Mouse (Mus musculus): ENCODE measurements at regions not wholly inside any gene's neighbourhood (a gene's known extent, or its start where the extent isn't known, plus 50 kb on each side); places are given as distances from the start of the nearest gene placed in this dataset.
A peak's percentile ranks its signal among the peaks of the same experiment; 100 is the strongest.

DNA sequence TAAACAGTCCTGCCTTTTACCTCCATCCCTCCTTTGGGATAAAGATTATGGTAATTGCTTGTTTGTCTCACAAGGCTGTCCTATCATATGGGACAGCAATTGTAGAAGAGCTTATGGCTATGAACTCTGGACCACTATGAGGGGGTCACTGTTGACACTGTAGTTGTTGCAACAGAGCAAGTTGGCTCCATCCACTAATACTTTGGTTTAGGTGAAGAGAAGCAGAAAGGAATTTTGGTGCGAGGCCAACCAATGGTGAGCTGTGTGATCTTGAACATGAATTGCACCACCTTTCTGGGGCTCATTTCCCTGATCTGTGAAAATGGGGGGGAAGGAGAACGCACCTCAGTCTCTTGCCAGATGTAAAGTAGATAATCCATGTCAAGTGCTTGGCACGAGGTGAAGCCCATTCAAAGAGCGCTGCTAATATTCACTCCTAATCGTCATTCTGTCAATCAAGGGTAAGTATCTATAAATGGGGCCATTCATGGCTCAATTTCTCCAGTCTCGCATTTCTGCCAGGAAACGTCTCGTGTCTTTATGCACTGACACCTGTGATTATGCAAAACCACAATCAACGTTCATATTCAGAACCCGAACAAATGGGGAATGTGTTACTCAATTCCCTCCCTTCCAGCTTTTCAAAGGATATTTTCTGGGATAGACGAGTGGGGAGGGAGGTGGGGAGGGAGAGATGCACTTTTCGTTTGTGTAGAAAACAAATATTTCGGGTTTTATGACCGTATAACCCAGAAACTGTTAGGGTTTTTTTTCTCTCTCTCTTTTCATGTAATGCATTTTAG, 133.3 kb upstream of the Jun start:
- no peak for DNase-seq (ENCODE audit: low spot score in 2 of 2)

DNA sequence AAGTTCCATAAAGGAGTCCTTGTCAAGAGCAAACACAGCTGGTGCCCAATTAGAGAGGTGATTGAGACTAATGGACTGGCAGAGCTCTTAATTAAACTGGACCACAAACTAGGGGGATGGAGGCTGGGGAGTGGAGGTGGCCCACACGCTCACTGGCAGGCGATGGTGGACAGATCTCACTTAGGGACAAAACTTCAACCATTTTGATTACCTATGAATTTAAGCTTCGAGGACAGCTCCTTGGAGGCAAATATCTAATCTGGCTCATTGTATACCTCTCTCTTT, 133.8 kb upstream of the Jun start:
- no peak for DNase-seq (ENCODE audit: low spot score in 2 of 2)

DNA sequence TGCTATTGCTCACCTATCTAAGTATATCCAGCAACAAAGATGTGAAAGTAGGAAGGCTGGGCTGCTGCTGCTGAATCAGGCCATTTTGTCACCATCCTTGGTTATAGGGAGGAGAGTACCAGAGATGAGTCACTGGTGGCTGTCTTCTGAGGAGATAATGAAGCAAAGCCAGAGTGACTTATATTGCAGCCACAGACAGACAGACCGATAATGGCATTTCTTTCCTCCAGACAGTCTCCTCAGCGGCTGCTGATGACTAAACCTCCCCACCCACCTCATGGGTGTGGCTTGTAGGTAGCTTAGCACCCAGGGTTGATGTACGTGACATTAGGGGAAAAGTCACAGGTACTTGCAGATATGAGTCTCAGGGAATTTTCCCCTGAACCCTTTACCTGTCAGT, 136.1 kb upstream of the Jun start:
- DNase-seq (ENCODE audit: low spot score in 2 of 2): no peak

DNA sequence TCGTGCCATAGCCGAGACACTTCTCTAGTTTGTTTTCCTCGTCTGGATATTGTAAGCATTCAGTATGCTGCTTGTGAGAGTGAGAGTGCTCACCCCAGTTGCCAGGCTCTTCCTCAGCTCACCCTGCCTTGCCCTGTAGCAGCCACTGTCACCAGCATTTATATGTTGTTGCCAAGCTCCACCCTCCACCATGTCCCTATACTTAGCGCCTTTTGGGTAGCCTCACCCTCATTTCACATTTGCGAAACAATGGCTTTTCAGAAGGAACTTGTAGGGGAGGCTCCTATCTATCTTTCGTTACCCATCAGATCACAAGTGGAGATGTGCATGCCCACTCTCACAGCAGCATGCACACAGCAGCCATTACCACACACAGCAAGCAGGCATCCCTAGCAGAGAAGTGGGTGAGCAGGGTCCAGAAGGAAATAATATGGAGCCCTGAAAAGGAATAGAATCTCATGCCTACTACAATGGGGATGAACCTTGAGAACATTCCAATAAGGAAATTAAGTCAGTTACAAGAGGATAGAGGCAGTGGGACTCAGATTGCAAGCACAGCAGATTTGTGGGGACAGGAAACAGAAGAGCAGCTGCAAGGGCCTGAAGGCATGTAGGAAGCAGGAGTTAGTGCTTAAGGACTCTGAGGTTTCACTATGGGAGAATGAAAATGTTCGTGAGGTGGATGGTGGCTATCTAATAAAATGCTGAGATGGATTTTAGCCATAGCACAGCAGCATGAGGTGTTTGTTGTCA, 139.8 kb upstream of the Jun start:
- DNase-seq (ENCODE audit: low spot score in 2 of 2): no peak

DNA sequence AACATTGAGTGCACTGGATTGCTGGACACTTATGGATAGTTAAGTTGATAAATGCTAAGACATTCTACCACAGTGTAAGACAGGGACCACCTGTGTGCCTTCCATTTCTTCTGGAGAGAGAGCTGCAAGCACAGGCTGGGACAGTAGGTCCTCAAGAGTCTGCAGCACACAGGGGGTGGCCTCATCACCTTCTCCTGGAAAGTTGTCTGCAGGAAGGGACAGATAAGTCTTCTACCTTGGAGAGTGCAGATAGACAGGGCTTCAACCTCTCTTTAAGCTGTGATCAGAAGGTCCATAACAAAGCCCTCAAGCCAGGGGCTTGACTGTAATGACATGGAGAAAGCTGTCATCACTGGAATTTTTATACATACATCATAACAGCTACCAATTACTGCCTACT, 140.5 kb upstream of the Jun start:
- DNase-seq (ENCODE audit: low spot score in 2 of 2): no peak

DNA sequence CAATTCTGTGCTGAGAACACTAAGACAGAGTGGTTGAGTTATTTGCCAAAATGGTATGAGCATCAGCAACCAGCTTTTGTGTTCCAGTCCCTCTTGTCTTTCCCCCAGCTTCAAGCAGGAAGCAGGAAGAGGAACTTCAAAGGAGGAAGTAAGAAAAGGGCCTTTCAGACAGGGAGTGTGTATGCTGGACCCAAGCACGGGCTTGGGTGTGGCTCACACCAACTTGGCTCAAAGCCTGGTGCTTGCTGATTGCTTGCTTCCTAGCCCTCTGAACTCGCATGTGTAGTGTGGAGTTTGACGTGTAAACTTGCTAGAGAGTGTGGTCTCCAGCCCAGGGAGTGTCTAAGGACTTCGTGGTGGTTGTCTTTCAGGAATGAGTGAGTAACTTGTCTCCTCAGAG, 141.0 kb upstream of the Jun start:
- DNase-seq (ENCODE audit: low spot score in 2 of 2): peak; percentile 76 to 80

DNA sequence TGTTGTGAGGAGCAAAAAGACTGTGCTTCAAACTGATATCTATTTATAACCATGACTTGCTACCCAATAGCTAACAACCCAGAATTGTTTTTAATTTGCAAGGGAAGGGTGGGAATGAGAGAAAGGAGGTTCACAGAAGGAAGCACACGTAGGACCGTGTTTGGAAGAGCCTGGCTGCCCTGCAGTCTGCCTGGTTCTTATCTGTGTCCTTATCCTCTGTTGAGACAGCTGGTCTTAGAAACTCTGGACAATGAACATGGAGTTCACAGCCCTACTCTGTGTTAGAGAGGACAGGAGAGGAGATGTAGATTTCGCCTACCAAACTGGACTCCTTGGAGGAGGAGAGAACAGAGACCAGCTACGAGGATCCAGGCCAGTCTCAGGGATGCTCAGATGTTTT, 141.5 kb upstream of the Jun start:
- DNase-seq (ENCODE audit: low spot score in 2 of 2): no peak

DNA sequence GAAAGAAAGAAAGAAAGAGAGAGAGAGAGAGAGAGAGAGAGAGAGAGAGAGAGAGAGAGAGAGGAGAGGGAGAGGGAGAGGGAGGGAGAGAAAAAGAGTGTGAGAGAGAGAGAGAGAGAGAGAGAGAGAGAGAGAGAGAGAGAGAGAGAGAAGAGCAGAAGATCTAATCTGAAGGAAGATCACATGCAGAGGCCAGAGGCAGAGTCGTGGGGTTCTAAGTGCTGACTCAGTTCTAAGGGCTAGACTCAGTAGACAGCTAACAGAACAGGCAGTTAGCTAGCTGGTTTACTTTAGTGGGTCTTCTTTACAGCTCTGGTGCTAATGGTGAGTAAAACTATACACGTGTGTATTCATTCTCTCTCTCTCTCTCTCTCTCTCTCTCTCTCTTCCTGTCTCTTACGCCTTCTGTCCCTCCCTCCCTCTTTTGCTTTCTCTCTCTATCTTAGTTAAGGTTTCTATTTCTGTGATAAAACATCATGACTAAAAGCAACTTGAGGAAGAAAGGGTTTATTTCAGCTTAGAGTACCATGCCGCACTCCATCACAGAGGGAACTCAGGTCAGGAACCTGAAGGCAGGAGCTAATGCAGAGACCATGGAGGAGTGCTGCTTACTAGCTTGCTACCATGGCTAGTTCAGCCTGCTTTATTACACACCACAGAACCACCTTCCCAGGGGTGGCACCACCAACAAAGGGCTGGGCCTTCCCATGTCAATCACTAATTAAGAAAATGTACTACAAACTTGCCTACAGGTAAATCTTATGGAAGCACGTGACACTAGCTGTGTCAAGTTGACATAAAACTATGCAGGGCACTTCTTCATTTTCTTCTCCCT, 142.8 kb upstream of the Jun start:
- no peak for DNase-seq (ENCODE audit: low spot score in 2 of 2)

DNA sequence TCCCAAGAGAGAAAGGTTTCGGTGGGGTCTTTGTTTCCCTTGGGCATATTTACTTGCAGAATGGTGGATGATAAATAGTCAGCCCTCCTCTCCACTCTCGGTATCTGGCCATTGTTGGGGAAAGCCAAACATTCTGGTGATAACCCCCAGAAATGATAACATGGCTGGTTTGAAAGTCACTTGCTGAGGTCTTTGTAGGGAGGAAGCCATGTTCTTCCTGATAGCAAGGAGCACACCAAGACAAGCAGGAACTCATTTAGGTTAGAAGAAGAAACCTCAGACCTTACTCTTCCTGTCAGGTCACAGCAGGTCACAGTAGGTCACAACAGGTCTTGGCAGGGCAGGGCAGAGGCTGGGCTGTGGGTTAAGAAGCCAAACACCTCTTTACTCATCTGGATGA, 144.1 kb upstream of the Jun start:
- DNase-seq (ENCODE audit: low spot score in 2 of 2): peak in 1 of 2 experiments; percentile 21

DNA sequence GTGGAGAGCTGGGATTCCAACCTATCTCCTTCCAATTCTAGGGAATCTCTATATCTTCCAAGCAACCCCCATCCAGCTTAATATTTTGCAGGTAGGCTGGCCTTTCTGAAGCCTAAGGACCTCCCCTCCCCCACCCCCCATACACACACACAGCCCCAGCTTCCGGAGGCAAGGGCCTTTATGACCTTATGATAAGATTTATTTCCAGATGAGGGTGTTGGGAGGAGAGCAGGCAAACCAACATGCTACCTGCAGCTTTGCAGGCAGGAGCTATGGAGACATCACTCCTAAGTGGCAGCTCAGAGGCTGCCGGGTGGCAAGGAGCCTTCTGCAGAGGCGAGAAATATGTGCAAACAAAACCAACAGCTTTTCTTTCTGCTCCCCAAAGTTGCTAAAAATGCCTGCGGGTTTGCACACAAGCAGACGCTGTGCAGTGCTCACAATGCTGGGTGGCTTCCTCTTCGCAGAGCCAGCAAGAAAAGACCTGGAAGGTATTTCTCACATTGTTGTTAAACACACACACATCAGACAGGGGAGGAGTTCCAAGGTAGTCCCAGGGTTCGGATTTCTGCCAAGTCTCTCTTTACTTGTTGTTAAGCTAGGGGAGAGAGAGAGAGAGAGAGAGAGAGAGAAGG, 145.2 kb upstream of the Jun start:
- no peak for DNase-seq (ENCODE audit: low spot score in 2 of 2)

DNA sequence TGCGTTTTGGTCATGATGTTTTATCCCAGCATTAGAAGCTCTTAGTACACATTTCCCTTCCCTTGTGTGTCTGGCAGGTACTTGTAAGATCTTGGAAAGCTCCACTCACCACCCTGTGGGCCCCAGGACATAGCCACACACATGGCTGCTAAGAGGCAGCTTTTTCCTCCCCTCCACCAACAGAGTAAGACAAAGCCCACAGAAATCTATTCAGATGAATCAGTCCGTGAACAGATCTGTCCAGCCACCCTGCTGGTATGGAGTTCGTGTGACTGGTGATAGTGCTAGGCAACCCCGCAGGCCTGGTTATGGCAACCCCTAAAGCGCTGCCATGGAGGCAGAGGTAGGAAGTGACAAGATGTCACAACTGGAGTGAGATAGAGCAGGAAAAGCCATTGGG, 147.4 kb upstream of the Jun start:
- no peak for DNase-seq (ENCODE audit: low spot score in 2 of 2)

DNA sequence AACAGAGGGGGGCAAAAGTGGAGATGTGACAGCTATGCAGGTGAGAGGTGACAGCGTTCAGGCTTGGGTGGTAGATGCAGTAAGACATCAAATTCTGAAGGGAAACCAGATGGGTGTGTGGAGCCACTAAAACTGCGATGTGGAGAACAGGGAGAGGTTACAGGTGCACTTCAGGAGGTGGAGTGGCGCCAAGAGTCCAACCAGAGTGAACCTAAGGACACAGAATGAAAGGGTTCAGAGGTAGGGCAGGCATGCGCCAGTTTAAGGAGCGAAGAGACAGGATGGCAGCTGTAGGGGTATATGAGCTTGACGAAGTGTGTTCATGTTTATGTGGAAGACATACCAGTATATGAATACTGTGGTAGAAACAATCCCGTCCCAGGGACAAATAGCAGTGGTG, 148.1 kb upstream of the Jun start:
- DNase-seq (ENCODE audit: low spot score in 2 of 2): no peak

DNA sequence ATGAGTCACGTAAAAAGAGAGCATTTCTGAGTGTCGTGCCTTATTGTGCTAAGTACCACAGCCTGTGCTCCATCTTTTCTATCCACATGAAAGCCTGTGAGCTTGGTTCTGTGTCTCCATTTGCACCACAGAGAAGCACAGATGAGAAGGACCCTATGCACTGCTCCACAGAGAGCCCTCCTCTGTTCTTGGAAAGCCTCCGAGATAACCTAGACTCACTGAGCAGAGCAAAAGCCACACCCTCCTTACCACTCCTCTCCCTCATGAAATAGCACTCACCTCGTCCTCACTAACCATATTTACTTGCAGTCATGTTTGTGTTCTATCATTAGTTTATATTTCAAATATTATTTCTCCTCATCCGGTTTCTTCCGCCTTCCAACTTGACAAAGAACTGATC, 150.5 kb upstream of the Jun start:
- DNase-seq (ENCODE audit: low spot score in 2 of 2): no peak

DNA sequence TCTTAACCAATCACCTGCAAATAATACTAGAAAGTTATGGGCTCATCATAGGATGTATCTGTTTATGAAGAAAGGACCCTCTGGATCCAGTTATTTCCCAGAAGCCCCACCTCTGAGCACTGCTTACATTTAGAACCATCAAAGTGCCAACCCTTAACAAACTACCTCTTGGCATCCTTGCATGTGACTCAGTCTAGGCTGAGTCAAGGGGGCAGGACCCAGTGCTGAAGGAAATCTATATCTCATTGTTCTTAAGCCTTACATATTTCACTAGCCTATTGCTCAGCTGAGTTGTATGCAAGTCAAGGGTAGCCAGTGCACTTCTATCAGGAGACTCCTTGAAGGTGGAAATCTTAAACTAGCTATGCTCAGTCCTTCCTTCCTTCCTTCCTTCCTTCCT, 151.6 kb upstream of the Jun start:
- DNase-seq (ENCODE audit: low spot score in 2 of 2): no peak

DNA sequence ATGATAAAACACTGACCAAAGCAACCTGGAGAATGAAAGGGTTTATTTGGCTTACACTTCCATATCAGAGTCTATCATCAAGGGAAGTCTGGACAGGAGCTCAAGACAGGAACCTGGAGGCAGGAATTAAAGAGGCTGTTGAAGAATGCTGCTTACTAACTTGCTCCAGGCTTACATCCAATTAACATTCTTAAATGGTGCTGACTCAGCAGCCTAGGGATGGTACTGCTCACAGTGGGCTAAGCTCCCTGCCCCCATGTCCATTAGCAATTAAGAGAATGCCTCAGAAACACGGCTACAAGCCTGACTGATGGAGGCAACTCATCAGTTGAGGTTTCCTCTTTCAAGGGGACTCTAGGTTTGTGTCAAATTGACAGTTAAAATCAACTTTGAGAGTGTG, 153.3 kb upstream of the Jun start:
- no peak for DNase-seq (ENCODE audit: low spot score in 2 of 2)

DNA sequence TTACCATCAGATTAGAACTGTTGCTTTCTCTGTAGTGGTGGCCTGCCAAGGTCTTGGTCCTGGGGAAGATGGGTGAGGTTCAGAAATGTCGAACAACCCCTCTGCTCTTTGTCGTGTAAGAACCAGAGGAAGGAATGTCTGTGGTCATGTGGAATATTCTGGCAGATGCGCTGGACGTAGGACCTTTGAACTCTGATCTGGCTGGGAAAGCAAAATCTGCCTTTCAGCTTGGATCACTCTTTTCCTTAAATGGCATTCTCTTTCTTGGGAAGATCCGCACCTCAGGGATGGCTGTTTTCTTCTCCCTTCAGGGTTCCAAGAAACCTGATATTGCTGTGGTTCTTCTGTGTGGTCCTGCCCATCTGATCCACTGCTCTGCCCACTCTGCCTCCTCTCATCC, 155.8 kb upstream of the Jun start:
- DNase-seq (ENCODE audit: low spot score in 2 of 2): no peak

DNA sequence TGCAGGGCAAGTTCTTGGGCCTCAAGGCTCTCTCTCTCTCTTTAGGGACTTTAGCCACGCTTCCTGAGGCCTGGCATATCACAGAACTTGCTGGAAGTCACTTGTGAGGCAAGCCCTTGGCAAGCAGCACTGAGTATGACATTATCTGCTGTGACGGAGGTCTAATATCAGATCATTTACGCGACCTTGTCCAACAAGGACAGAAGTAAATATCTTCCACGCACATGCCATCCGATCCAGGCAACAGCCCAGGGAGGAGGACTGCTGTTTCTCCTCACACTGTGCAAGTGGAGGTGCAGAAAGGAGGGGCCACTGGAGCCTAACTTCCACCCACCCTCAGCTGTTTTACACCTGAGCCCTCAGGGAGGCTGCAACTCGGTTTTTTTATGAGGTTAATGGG, 156.8 kb upstream of the Jun start:
- no peak for DNase-seq (ENCODE audit: low spot score in 2 of 2)

DNA sequence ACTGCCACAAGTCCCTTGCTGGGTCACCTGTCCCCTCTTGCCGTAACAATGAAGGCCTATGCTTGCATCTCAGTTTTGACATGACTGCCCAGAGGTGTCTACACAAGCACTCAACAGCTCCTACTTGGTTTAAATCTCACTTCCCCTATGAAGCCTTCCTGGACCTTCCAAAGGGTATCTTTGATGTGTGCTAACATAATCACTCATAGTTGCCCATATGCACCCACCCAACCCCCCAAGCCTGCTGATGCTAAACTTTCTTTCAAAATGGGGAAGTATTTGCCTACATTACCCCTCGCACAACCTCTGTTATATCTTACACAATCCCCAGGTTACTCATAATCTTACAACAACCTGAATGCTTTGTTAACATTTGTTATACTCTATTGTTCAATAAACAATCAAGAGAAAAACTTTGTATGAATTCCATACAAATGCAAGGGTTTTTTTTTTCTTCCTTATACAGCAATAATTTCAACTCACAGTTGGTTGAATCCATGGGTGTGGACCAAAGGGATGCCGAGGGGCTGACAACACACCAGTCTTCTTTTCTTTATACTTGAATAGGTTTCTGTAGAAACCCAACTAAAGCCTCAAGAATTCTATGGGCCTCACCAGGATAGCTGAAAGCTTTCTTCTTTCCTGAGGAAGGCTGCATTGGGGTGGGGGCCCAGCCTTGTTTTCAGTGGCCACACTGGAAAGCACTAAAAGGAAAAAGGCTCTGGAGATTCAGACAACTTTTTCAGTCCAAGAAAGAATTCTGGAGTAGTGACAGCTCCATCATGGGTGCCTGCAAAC, 157.5 kb upstream of the Jun start:
- DNase-seq (ENCODE audit: low spot score in 2 of 2): peak in 1 of 2 experiments; percentile 52

DNA sequence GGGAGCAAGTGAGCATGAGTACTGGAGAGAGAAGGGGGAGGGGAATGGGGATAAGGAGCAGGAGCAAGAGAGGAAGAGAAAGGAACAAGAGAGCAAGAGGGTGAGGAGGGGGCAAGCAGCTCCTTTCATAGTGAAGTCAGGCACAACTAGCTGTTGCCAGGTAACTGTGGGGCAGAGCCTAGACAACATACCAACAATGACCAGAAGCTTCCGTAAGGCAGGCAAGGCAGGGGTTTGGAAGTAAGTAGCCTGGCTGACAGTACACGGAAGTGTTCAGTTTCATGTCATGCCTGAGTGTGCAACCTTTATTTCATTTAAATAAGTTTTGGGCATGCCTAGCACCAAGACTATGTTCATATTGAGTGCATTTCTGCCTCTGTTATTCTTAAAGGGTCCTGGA, 160.5 kb upstream of the Jun start:
- no peak for DNase-seq (ENCODE audit: low spot score in 2 of 2)

DNA sequence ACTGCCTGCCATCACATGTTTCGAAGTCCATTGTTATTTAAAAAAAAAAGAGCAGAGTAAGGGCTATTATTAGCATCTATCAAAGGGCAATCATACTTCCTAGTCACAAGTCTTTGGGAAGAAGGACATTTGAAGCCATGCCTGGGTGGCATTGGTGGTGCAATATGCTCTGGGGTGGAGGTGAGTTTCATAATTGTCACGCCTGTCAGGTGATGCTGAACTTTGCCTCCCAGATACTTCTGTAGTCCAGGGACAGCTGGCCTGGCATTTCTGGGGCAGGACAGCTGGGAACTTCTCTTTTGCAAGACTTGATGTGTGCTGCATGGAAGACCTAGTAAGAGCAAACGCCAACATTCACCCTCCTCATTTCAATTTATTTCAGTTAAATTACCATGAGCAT, 161.0 kb upstream of the Jun start:
- no peak for DNase-seq (ENCODE audit: low spot score in 2 of 2)

DNA sequence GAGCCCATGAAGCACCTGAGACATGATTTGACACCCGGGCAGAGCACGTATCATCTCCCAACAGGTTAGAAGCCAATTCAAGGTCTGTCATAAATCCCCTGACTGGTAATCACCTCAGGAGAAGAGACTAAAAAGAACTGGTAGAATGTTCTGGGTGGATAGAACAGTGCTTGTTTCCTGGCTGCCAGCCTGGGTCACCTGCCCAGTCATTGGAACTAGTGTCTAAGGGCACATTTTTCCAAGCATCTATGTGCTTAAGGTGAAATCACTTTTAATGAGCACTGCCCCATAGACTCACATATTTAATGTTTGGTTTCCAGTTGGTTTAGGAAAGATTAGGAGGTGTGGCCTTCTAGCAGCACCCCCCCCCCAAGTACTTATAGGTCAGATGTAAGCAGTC, 162.0 kb upstream of the Jun start:
- DNase-seq (ENCODE audit: low spot score in 2 of 2): no peak

DNA sequence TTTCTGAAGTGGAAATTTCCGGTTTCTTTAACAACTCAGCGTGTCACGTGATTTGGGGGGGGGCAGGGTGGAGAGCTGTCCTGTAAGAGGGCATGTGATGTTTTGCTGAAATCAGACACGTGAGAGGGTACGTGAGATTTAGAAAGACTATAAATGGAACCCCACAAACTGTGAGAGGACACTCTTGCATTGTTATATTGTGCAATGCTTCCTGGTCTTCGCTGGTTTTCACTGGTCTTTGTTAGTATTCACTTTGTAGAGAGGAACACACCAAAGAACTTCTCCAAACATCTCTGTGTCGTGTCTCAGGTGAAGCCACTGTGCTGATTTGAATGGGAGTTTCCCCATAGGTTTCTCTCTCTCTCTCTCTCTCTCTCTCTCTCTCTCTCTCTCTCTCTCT, 163.2 kb upstream of the Jun start:
- peak; percentile 66 to 76 for DNase-seq (ENCODE audit: low spot score in 2 of 2)
